Mouse (Mus musculus) liver, embryonic 14.5 days (tissue): ENCODE measurements around the gene Vmn1r46. TPM values are rescaled to one million over a fixed set of nuclear protein-coding genes. Genes with fewer than 3 reads are reported as not detected.

Source experiments
- polyA plus RNA-seq, 2 experiments: library from polyadenylated mRNA; depleted of rRNA in 1 of 2; stranded (reverse) in 1 of 2; unstranded in 1 of 2; fragments of >200 nt; fragmentation: Nextera tagmentation in 1 of 2; extraction: Ambion mirVana in 1 of 2; gene quantifications; 2 replicates each; pipeline versions ENCODE4 v1.2.1 to v1.2.3; 2012 to 2014

Vmn1r46 gene
- polyA plus RNA-seq, 2 experiments: not detected

Other genes with a start within 250 kb of the Vmn1r46 start
- not detected in 2 replicates for gene Vmn1r41, start 228.5 kb upstream of the Vmn1r46 start, polyA plus RNA-seq (2012; rRNA removed)
- not detected in 2 replicates for gene Vmn1r41, start 228.5 kb upstream of the Vmn1r46 start, polyA plus RNA-seq (2014; fragmentation: Nextera tagmentation; extraction: Ambion mirVana)
- gene Vmn1r42, start 92.9 kb upstream of the Vmn1r46 start, polyA plus RNA-seq (2012; rRNA removed): not detected in 2 replicates
- not detected in 2 replicates for gene Vmn1r42, start 92.9 kb upstream of the Vmn1r46 start, polyA plus RNA-seq (2014; fragmentation: Nextera tagmentation; extraction: Ambion mirVana)
- gene Vmn1r43, start 92.9 kb upstream of the Vmn1r46 start, polyA plus RNA-seq (2012; rRNA removed): not detected in 2 replicates
- not detected in 2 replicates for gene Vmn1r43, start 92.9 kb upstream of the Vmn1r46 start, polyA plus RNA-seq (2014; fragmentation: Nextera tagmentation; extraction: Ambion mirVana)
- gene Vmn1r44, start 85.7 kb upstream of the Vmn1r46 start, polyA plus RNA-seq (2012; rRNA removed): not detected in 2 replicates
- not detected in 2 replicates for gene Vmn1r44, start 85.7 kb upstream of the Vmn1r46 start, polyA plus RNA-seq (2014; fragmentation: Nextera tagmentation; extraction: Ambion mirVana)
- not detected in 2 replicates for gene Vmn1r45, start 28.7 kb upstream of the Vmn1r46 start, polyA plus RNA-seq (2012; rRNA removed)
- not detected in 2 replicates for gene Vmn1r45, start 28.7 kb upstream of the Vmn1r46 start, polyA plus RNA-seq (2014; fragmentation: Nextera tagmentation; extraction: Ambion mirVana)
- not detected in 2 replicates for gene Vmn1r47, start 46.8 kb downstream of the Vmn1r46 start, polyA plus RNA-seq (2012; rRNA removed)
- gene Vmn1r47, start 46.8 kb downstream of the Vmn1r46 start, polyA plus RNA-seq (2014; fragmentation: Nextera tagmentation; extraction: Ambion mirVana): not detected in 2 replicates
- not detected in 2 replicates for gene Vmn1r48, start 67.5 kb downstream of the Vmn1r46 start, polyA plus RNA-seq (2012; rRNA removed)
- not detected in 2 replicates for gene Vmn1r48, start 67.5 kb downstream of the Vmn1r46 start, polyA plus RNA-seq (2014; fragmentation: Nextera tagmentation; extraction: Ambion mirVana)
- gene Vmn1r49, start 109.2 kb downstream of the Vmn1r46 start, polyA plus RNA-seq (2012; rRNA removed): not detected in 2 replicates
- gene Vmn1r49, start 109.2 kb downstream of the Vmn1r46 start, polyA plus RNA-seq (2014; fragmentation: Nextera tagmentation; extraction: Ambion mirVana): not detected in 2 replicates
- not detected in 2 replicates for gene Vmn1r50, start 132.1 kb downstream of the Vmn1r46 start, polyA plus RNA-seq (2012; rRNA removed)
- gene Vmn1r50, start 132.1 kb downstream of the Vmn1r46 start, polyA plus RNA-seq (2014; fragmentation: Nextera tagmentation; extraction: Ambion mirVana): not detected in 2 replicates
- not detected in 2 replicates for gene Vmn1r51, start 153.3 kb downstream of the Vmn1r46 start, polyA plus RNA-seq (2012; rRNA removed)
- not detected in 2 replicates for gene Vmn1r51, start 153.3 kb downstream of the Vmn1r46 start, polyA plus RNA-seq (2014; fragmentation: Nextera tagmentation; extraction: Ambion mirVana)
- not detected in 2 replicates for gene Vmn1r52, start 205.5 kb downstream of the Vmn1r46 start, polyA plus RNA-seq (2012; rRNA removed)
- not detected in 2 replicates for gene Vmn1r52, start 205.5 kb downstream of the Vmn1r46 start, polyA plus RNA-seq (2014; fragmentation: Nextera tagmentation; extraction: Ambion mirVana)
- gene V1ra8, start 233.5 kb downstream of the Vmn1r46 start, polyA plus RNA-seq (2012; rRNA removed): not detected in 2 replicates
- not detected in 2 replicates for gene V1ra8, start 233.5 kb downstream of the Vmn1r46 start, polyA plus RNA-seq (2014; fragmentation: Nextera tagmentation; extraction: Ambion mirVana)